Mouse (Mus musculus) midbrain, embryonic 11.5 days (tissue): ENCODE results near the gene Mrps18c. TPM values are rescaled to one million over a fixed set of nuclear protein-coding genes. Genes with fewer than 3 reads are reported as not detected.

Experiments
- ATAC-seq: fragments of 200-750 bp; cut with Nextera tagmentation; 2 replicates; pipeline ENCODE4 v1.8.0; 2017; ENCODE audit warnings: moderate TSS enrichment, moderate library complexity; ENCODE audit not compliant: low FRiP score
- DNase-seq: peaks from one replicate; pipeline ENCODE4 v3.0.0; 2015; ENCODE audit warnings: low spot score; ENCODE audit errors: missing footprints
- H3K27ac ChIP-seq: fragments of 300-500 bp; sonication (generic); 2 replicates; pipeline ENCODE4 v1.5.1; 2014; ENCODE audit warnings: low read depth, low read length
- H3K27me3 ChIP-seq: fragments of 300-500 bp; sonication (generic); 2 replicates; pipeline ENCODE4 v1.6.1; 2014; ENCODE audit warnings: mild to moderate bottlenecking, low read length, moderate library complexity, mixed read lengths; ENCODE audit not compliant: control insufficient read depth, insufficient read depth
- H3K36me3 ChIP-seq: fragments of 300-500 bp; sonication (generic); 2 replicates; pipeline ENCODE4 v1.6.1; 2014; ENCODE audit warnings: mild to moderate bottlenecking, low read length, moderate library complexity, mixed read lengths; ENCODE audit not compliant: control insufficient read depth, insufficient read depth
- H3K4me1 ChIP-seq: fragments of 300-500 bp; sonication (generic); 2 replicates; pipeline ENCODE4 v1.6.1; 2014; ENCODE audit warnings: low read length; ENCODE audit not compliant: control insufficient read depth, insufficient read depth
- H3K4me2 ChIP-seq: fragments of 300-500 bp; sonication (generic); 2 replicates; pipeline ENCODE4 v1.6.1; 2014; ENCODE audit warnings: mild to moderate bottlenecking, moderate library complexity
- H3K4me3 ChIP-seq: fragments of 300-500 bp; sonication (generic); 2 replicates; pipeline ENCODE4 v1.5.1; 2014; ENCODE audit warnings: low read depth, low read length
- H3K9ac ChIP-seq: fragments of 300-500 bp; sonication (generic); 2 replicates; pipeline ENCODE4 v1.6.1; 2014; ENCODE audit warnings: low read length
- H3K9me3 ChIP-seq: fragments of 300-500 bp; sonication (generic); 2 replicates; pipeline ENCODE4 v1.6.1; 2016; ENCODE audit warnings: low read length; ENCODE audit not compliant: control insufficient read depth
- WGBS: fragments of 180-500 bp; shearing (Covaris S2); extraction: QIAGEN DNeasy Blood & Tissue Kit; methylation state at CpG from one replicate; pipeline ENCODE4 v1.1.7; 2014; 5-methylcytosine and 5-hydroxymethylcytosine counted together
- polyA plus RNA-seq: library from polyadenylated mRNA; unstranded; fragments of >200 nt; fragmentation: Nextera tagmentation; extraction: Ambion mirVana; gene quantifications from 2 replicates; pipeline ENCODE4 v1.2.1, GENCODE M21; 2014

Mrps18c gene
- 167 and 178 TPM in 2 replicates for polyA plus RNA-seq

DNA sequence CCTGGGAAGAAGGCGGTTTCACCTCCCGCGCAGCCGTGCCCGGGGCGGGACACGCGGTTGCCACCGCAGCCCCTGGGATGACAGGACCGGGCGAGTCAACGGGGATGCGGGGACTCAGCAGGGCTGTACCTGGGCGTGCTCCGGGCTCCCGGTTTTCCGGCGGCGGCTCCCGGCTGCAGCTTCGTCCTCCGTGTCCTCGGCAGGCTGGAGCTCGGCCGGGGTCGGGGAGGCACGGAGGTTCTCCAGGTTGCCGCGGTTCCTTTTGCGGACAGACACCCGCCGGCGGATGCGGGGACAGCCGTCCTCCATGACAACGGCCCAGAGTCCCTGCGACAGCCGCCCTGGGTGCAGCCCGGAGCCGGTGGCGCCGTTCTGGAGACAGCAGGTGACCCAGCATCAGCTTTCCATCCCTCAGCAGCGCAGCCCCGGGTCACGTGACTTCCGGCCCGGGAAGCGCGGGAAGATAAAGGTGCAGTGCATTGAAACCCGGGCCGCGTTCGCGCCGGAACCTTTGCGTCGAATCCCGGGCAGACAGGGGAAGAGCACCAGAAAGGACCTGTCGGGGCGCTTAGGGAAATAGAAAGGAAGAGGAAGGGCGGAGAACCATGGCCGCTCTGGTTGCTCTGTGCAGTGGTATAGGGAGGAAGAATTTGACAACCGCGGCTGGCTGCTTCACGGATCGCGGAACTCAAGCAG lies at the start of gene Mrps18c, which contains the start of gene Helq:
Gene Mrps18c (plus strand): TSS at position 463 of the 696 bp plus-strand sequence.
Gene Helq (minus strand): TSS at position 434 of the 696 bp plus-strand sequence.
- DNase-seq (peak; percentile 98), ATAC-seq (peak; percentile 97)
- H3K27me3 ChIP-seq, result no peaks in the 10 kb centered on the region
- H3K9ac ChIP-seq, result peak within 1 kb of the TSS; percentile 85
- no peak within 1 kb of the TSS for H3K27ac ChIP-seq
- peak within 1 kb of the TSS; percentile 78 for H3K4me3 ChIP-seq
- peaks cover 6% of the 10 kb centered on the region for H3K36me3 ChIP-seq
- H3K4me2 ChIP-seq, result peak within 1 kb of the TSS; percentile 92
- WGBS, result 0% methylated on average over 67 of the region's 67 CpGs
- H3K9me3 ChIP-seq, result no peaks in the 10 kb centered on the region
- H3K4me1 ChIP-seq, result peaks cover 9% of the 10 kb centered on the region

DNA sequence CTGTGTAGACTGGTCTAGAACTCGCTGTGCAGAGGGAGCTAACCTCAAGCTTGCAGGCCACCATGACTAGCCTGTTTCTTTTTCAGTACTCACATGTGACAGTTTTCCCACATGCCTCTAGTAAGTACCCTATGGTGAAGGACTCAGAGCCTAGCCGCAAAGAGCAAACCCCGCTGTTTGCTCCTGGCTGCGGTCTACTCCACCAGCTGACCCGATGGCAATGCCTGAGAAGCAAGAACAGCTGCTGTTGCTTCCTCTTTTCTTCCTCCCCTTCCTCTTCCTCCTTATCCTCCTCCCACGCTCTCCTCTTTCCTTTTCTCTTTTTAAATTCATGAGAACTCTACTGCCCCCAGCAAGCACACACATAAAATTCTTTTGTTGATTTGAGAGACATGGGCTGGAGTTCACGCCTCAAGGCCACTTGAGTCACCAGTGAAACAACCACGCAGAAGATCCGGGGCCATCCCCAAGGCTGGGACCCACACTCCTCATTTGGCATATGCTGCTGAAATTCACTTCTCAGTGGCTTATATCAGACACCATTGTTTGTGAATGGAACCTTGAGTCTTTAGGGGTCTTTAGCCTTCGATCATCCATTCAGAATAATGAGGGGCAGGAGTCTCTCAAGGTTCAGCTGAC lies 47.7 kb upstream of the Mrps18c start:
- ATAC-seq (no peak), DNase-seq (no peak)
- Histone ChIP-seq H3K4me3 (no peak overlapping the region), H3K36me3 (no peaks in the 10 kb centered on the region), H3K9ac (no peak overlapping the region), H3K4me1 (no peaks in the 10 kb centered on the region), H3K27me3 (no peaks in the 10 kb centered on the region), H3K27ac (no peak overlapping the region), H3K4me2 (no peak overlapping the region), H3K9me3 (no peaks in the 10 kb centered on the region)
- 84% methylated on average over 10 of the region's 10 CpGs for WGBS

DNA sequence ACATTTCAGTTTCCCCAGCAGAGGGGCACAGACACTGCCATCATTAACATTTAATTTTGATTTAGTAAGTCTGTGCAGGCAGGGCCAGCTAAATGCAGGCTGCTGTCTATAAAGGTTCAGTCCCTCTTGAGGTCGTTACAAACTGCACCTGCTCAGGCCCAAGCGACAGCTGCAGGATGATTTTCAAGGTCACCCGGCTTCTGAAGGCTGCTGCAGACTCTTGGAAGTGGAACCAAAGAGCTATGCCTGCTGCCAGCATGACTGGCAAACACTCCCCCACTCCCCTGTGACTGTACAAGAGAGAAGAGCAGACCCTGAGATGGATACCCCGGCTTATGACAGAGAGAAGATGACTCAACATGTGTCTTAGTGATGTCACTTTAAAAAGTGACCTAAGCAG lies 46.8 kb upstream of the Mrps18c start:
- Histone ChIP-seq H3K4me3 (no peak overlapping the region), H3K9ac (no peak overlapping the region), H3K36me3 (no peaks in the 10 kb centered on the region), H3K27me3 (no peaks in the 10 kb centered on the region), H3K4me2 (no peak overlapping the region), H3K27ac (peak overlapping the region; percentile 9; the same call in 1 of the 2 replicates), H3K4me1 (no peaks in the 10 kb centered on the region), H3K9me3 (no peaks in the 10 kb centered on the region)
- WGBS, result 73% methylated on average over 4 of the region's 4 CpGs
- ATAC-seq (no peak), DNase-seq (no peak)

DNA sequence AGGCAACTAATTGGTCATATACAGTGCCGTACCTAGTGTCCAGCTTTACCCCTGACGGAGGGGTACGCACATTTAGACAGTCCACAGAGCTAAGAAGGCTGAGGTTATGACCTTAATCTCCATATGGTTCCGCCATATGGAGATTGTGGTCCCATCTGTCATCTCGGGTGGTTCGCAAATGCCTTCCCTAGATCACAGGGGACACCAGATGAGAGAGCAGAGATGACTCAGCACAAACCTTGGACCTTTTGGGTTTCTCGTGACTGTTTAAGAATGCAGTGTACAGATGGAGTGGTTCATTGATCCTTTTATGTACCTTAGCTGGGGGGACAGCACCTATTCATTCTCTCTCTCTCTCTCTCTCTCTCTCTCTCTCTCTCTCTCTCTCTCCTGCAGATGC lies 45.0 kb upstream of the Mrps18c start:
- Histone ChIP-seq H3K9me3 (no peaks in the 10 kb centered on the region), H3K4me1 (no peaks in the 10 kb centered on the region), H3K9ac (no peak overlapping the region), H3K27ac (no peak overlapping the region), H3K4me2 (no peak overlapping the region), H3K36me3 (no peaks in the 10 kb centered on the region), H3K27me3 (no peaks in the 10 kb centered on the region), H3K4me3 (no peak overlapping the region)
- ATAC-seq, result peak; percentile 44; the same call in 1 of the 2 replicates
- WGBS, result 60% methylated on average over 7 of the region's 7 CpGs
- DNase-seq, result no peak

DNA sequence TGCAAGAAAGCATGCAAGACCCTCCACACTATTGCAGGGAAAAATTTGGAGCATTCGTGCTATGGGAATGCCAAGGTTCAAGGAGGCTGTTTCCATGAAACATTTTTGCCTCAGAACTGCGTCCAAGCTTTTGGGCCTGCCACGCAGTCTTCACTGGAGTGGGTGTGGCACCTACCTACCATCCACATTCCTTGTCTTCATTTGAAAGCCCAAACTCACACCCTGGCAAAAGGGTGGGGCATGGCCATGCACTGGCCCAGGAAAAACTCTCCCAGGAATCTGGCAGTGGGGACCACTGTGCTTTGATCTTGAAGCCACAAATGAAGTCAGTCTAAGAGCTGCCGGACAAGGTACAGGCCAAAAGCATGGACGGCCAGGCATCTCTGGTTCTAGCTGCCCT lies 40.3 kb upstream of the Mrps18c start:
- no peak overlapping the region for H3K4me3 ChIP-seq
- WGBS, result 92% methylated on average over 5 of the region's 5 CpGs
- H3K9ac ChIP-seq, result no peak overlapping the region
- DNase-seq (peak; percentile 75), ATAC-seq (no peak)
- H3K36me3 ChIP-seq, result peaks cover 9% of the 10 kb centered on the region
- H3K4me1 ChIP-seq, result no peaks in the 10 kb centered on the region
- no peak overlapping the region for H3K27ac ChIP-seq
- no peak overlapping the region for H3K4me2 ChIP-seq
- no peaks in the 10 kb centered on the region for H3K9me3 ChIP-seq
- no peaks in the 10 kb centered on the region for H3K27me3 ChIP-seq

DNA sequence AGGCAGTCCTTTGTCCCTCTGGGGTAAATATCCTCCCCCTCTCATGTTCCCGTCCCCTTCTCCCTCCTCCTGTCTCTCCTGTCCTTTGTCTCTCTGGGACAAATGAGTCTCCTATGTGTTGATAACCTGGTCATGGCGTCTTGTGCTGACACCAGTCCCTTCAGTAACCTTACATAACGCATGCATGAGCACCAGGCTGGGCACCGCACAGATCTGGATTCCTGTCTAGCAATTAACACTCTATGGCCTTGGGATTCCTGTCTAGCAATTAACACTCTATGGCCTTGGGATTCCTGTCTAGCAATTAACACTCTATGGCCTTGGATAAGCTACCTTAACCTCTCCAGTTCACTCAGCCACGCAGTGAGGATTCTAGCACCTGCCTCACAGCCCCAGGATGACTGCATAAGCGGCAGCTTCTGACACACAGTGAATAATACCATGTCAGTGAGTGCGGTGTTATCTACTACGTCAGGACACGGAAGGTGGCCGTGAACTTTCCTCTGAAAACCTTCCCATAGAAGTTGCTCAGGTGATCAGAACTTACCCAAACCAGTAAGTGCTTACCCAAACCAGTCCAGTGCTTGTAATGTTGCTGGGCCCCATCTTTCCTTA lies 38.3 kb upstream of the Mrps18c start:
- ATAC-seq (no peak), DNase-seq (peak; percentile 33)
- no peaks in the 10 kb centered on the region for H3K4me1 ChIP-seq
- no peak overlapping the region for H3K9ac ChIP-seq
- H3K4me3 ChIP-seq, result no peak overlapping the region
- H3K4me2 ChIP-seq, result no peak overlapping the region
- no peaks in the 10 kb centered on the region for H3K9me3 ChIP-seq
- H3K27me3 ChIP-seq, result no peaks in the 10 kb centered on the region
- H3K36me3 ChIP-seq, result peaks cover 21% of the 10 kb centered on the region
- no peak overlapping the region for H3K27ac ChIP-seq
- WGBS, result 89% methylated on average over 10 of the region's 10 CpGs

DNA sequence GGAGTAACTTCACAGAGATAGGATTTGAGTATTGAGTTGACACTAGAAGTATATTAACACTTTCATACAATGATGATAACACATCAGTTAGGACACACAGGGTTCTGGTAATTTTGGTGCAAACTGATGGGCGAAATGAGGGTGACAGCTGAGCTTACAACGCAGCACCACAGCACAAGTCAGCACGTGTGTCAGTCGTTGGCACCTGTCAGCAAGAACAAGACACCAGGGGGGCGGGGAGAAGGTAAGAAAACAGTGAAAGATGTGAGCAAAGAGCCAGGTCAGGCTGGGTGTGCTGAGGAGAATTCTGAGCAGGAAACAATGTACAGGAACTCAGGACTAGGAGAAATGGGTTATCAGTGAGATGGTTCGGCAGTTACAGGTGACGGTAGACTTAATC lies 36.7 kb upstream of the Mrps18c start:
- no peaks in the 10 kb centered on the region for H3K9me3 ChIP-seq
- ATAC-seq (no peak), DNase-seq (peak; percentile 76)
- H3K27ac ChIP-seq, result no peak overlapping the region
- H3K4me3 ChIP-seq, result no peak overlapping the region
- no peaks in the 10 kb centered on the region for H3K4me1 ChIP-seq
- H3K4me2 ChIP-seq, result no peak overlapping the region
- no peaks in the 10 kb centered on the region for H3K27me3 ChIP-seq
- 95% methylated on average over 7 of the region's 7 CpGs for WGBS
- no peak overlapping the region for H3K9ac ChIP-seq
- peaks cover 26% of the 10 kb centered on the region for H3K36me3 ChIP-seq

DNA sequence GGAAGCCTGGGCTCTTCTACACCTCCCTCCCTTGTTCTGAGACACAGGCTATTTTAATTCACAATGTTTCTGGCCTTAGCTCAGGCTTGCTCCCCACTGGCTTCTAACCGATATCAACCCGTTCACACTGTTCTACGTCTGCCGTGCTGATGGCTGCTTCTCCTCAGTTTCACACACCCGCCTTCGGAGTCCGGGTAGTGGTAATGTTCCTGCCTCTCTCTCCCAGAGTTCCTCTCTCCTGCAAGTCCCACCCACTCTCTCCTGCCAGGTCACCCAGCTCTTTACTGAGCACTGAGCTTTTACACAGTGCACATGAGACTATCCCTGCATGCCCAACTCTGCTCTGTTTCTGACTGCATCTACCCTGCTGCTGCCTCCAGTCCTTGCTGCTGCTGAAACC lies 32.4 kb upstream of the Mrps18c start:
- Histone ChIP-seq H3K27me3 (no peaks in the 10 kb centered on the region), H3K36me3 (peaks cover 39% of the 10 kb centered on the region), H3K4me2 (no peak overlapping the region), H3K27ac (no peak overlapping the region), H3K4me1 (no peaks in the 10 kb centered on the region), H3K4me3 (no peak overlapping the region), H3K9me3 (no peaks in the 10 kb centered on the region), H3K9ac (no peak overlapping the region)
- 97% methylated on average over 7 of the region's 7 CpGs for WGBS
- ATAC-seq, result no peak
- no peak for DNase-seq

DNA sequence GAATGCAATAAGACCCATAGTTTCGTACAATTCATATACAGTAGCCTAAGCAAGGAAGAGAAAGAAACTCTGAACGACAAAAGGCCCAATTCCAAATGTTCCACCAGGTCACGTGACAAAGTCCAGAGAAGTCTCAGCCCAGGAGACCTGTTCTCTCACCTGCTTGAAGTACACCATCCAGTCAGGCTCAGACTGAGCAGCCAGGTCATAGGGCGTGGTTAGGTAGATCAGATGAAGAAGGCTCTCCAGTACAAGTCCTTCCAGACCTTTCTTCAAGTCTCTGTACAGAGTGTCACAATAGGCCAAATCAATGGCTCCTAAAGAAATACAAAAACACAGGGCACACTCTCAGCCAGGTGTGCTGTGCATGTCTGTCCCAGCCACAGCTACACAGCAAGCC lies 26.9 kb upstream of the Mrps18c start:
- WGBS, result 93% methylated on average over 4 of the region's 4 CpGs
- no peaks in the 10 kb centered on the region for H3K27me3 ChIP-seq

More for the DNA sequence above, 26.9 kb upstream of the Mrps18c start:
- Histone ChIP-seq H3K9ac (no peak overlapping the region), H3K4me3 (no peak overlapping the region), H3K9me3 (no peaks in the 10 kb centered on the region), H3K27ac (no peak overlapping the region), H3K4me1 (no peaks in the 10 kb centered on the region), H3K36me3 (peaks cover 20% of the 10 kb centered on the region), H3K4me2 (no peak overlapping the region)
- DNase-seq (no peak), ATAC-seq (no peak)
